Mouse (Mus musculus): Measurements from ENCODE around the gene Elmo1. TPM values are rescaled to one million over a fixed set of nuclear protein-coding genes. Genes with fewer than 3 reads are reported as not detected.
A peak's percentile ranks its signal among the peaks of the same experiment; 100 is the strongest.

The Elmo1 gene
- total RNA-seq, 2 experiments from 2014 or later: 46.6 to 46.9 TPM

DNA sequence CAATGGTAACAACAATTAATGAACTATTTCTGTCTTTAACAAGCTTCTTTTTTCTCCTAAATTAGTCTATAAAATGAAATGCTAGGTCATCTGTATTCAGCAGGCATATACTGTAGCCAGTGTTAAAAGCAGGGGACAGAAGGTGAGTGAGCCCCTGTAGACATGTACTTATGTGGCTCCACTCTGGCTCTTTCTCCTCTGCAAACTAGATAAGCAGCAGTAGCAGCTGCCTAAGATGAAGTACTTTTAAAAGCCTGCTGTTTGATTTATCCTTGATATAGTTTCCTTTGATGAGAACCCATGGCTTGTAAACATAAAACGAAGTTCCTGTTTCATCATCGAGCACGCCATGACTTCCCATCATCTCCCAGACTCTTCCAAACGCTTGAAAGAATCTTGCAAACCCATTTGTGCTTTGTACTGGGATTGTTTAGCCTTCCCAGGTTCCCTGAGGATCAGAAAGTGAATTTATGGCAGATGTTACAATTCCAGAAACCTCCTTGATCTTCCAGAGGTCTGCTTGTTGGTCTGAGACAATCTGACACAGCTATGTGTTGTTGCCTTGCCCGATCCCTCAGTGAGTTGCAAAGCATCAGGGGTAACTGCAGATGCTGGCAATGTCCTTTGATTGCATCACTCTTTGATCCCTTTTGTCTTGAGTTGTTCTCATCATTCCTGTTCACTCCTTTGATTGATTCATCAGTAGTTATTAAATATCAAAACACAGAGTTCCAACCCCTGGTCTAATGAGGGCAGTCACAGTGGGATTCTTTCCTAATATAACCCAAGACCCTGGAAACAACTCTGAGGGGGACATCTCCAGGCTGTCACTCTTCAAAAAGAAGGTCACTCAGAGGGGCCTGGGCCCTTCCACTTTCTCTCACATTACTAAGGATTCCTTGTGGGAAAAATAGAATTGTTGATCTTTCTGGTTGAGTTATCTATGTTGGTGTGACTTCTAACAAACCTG, 326.6 kb downstream of the Elmo1 start:
- DNase-seq: no peak
- intact Hi-C loops (cut with DNase I): no loop called here

GRCm38 (mm10) chr13:20430998-20431397, 340.6 kb downstream of the Elmo1 start:
- intact Hi-C loops (cut with DNase I): no loop called here
- DNase-seq: no peak

- DNase-seq: no peak
- intact Hi-C loops (cut with DNase I): no loop called here
Measured at GRCm38 (mm10) chr13:20433221-20433858, 342.9 kb downstream of the Elmo1 start.

DNA sequence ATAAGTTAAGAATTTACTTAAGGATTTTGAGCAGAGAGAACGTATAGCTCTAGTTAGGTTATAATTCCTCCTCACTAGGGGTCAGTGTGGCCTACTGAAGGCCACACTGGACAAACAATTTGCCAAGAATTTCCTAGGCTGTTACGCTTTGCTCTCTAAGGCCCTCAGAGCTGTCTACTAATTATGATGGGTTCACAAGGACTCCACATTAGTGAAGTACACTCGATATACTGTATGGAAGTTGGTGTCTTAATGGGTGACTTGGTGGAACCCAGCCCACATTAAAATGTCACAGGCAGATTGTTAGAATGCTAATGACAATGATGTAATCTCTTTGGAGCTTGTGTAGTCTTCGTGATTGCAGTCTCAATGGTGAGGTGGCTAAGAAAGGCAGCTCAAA, 343.7 kb downstream of the Elmo1 start:
- intact Hi-C loops (cut with DNase I): no loop called here
- DNase-seq: no peak

DNA sequence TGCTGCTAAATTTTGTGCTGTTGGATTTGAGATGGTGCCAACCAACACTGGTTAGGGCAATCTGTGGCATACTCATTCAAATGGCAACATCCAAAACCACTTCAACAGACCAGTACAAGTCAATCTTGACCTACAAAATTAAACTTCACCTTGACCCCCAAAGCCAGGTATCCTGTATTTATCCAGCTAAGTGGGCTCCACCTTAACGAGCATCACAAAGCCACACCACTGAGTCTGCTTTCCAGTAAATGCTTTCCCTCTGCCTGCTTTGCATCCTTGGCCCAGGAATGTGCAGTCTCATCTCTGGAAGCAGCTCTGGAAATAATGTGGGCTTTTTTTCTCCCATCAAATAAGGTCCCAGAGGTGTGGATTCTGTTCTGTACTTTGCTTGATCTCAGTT, 349.1 kb downstream of the Elmo1 start:
- no peak for DNase-seq
- intact Hi-C loops (cut with DNase I): no loop called here

GRCm38 (mm10) chr13:20450831-20451353, 360.5 kb downstream of the Elmo1 start:
- DNase-seq: no peak
- intact Hi-C loops (cut with DNase I): no loop called here

GRCm38 (mm10) chr13:20454357-20454756, 364.0 kb downstream of the Elmo1 start:
- intact Hi-C loops (cut with DNase I): no loop called here
- no peak for DNase-seq

DNA sequence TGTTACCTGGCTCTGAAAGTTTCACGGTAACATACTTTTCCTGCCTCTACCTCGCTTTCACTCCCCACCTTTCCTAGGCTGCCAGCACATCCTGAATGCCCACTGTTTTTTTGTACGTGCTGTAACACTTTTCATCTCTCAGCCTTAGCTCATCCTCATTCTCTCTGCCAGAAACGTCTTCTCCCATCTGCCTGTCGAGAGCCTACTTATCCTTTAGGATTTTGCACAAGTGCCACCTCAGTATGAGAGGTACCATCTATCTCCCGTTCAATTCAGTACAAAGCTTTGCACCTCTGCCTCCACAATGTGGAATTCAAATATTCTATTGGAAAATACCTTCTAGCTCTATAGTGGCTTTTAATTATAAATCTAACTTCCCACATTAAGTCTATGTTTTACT, 369.7 kb downstream of the Elmo1 start:
- DNase-seq: no peak

GRCm38 (mm10) chr13:20461616-20462015, 371.2 kb downstream of the Elmo1 start:
- intact Hi-C loops (cut with DNase I): no loop called here
- DNase-seq: no peak

More for the DNA sequence above, 369.7 kb downstream of the Elmo1 start:
- intact Hi-C loops (cut with DNase I): no loop called here

GRCm38 (mm10) chr13:20464161-20464560, 373.8 kb downstream of the Elmo1 start:
- no peak for DNase-seq
- intact Hi-C loops (cut with DNase I): no loop called here

- intact Hi-C loops (cut with DNase I): no loop called here
- DNase-seq: no peak
Measured at GRCm38 (mm10) chr13:20467381-20467780, 377.0 kb downstream of the Elmo1 start.

DNA sequence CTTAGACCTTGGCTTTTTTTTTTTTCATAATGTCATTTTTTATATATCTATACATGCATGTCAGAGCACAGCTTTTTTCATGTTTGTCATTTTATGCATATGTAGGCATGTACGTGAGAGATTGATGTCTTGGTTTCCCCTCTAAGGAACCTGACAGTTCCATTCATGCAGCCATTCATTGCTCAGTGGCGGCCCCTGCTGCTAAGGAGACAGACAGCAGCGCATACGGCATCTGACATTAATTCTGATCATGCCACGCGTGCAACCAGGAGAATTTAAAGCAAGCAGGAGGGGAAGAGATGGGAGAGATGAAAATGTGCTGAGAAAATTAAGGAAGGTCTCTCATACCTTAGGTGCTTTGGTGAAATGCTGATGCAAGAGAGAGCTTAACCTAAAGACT, 381.3 kb downstream of the Elmo1 start:
- intact Hi-C loops (cut with DNase I): loop anchor here (5.0 kb wide), 2 partner anchors 159 to 566 kb away; no protein-coding TSS in a partner anchor
- peak; percentile 85 for DNase-seq

DNA sequence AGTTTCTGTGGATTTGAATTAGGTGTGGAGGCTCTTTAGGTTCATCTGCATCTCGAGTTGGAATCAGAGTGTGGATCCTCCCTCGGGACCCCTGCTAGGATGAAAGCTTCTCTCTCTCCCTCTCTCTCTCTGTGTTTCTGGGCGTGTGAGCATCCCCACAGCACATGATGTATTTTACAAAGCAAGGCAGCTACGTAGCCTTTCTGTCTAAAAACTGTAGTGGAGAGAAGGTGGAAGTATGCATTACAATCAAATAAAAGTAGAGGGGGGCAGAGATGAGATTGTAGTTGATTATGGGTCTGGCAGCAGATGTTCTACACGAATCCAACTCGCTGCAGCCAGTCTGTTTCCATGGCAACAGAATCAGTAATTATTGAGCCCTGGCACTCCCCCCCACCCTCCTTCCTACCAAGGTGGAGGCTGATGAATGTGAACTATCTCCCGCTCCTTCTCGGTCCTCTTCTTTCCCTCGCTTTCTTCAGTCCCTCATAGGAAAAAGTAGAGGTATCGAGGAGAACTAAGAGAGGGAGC, 382.0 kb downstream of the Elmo1 start:
- intact Hi-C loops (cut with DNase I): loop anchor here (5.0 kb wide), 2 partner anchors 160 to 565 kb away; no protein-coding TSS in a partner anchor
- peak; percentile 77 for DNase-seq

DNA sequence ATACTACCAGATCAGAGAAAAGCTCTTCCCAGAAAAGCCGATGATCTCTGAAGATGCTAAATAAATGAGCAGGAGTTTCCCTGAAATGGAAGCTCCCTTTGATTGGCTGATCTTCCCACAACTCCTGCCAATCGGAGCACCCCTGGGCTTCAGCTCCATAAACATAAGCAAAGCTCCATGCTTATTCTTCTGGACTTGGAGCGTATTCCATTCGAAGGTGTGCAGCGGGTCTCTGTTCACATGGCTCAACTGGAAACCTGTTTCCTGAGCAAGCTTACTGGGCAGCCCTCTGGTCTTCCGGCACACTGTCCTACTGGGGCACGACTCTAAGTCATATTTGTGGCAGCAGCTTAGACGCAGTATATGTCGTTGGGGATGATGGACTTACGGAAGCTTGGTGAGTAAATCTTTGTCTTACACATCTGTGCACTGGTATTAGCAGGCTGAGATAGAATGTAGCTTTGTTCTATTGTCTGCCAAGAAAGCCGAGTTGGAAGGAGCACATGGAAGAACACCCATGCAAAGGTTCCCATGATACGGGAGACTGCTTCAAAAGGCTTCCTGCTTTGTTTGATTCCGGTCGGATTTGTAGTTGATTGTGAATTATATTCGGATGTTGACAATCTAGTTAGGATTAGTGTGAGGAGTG, 382.6 kb downstream of the Elmo1 start:
- intact Hi-C loops (cut with DNase I): loop anchor here (5.0 kb wide), 2 partner anchors 161 to 564 kb away; no protein-coding TSS in a partner anchor
- peak; percentile 61 for DNase-seq

- no peak for DNase-seq
- intact Hi-C loops (cut with DNase I): loop anchor here (5.0 kb wide), 2 partner anchors 161 to 564 kb away; no protein-coding TSS in a partner anchor
Measured at GRCm38 (mm10) chr13:20473641-20474078, 383.3 kb downstream of the Elmo1 start.

DNA sequence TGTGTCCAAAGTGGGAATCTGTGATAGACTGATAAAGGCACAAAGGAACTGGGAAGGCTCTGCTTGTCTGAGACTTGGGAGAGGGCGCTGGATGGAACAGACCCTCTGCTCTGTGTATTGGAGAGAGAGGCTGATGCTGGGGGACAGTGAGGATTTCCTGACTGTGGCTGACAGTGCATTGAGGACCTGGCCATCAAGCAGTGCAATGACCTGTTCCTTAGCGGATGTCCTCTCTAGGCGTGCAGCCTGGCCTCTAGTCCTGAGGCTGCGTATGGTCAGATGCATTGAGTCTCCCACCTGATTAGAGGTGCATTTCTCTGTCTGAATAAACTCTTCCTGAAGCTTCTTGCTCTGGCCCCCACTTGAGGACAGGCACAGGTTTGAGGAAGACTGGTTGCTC, 384.2 kb downstream of the Elmo1 start:
- DNase-seq: no peak
- intact Hi-C loops (cut with DNase I): loop anchor here (5.0 kb wide), 2 partner anchors 162 to 563 kb away; no protein-coding TSS in a partner anchor

DNA sequence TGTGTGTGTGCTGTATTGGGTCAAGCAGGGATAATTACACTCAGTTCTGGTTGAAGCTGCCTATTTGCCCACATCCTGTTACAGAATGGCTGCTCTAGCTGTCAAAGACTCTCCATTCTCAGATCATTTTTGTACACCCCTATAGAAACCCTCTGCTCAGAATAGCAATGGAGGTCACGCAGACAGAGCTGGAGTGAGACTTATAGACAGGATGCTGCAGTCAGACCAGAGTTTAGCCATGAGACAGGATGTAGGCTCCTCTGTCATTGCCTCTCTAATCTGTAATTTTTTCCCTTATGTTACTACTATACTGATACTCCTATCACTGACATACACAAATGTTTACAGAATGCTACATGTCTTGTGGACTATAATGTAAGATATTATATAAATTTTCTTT, 391.4 kb downstream of the Elmo1 start:
- intact Hi-C loops (cut with DNase I): no loop called here

GRCm38 (mm10) chr13:20489110-20489509, 398.7 kb downstream of the Elmo1 start:
- intact Hi-C loops (cut with DNase I): no loop called here

More for the DNA sequence above, 391.4 kb downstream of the Elmo1 start:
- no peak for DNase-seq

GRCm38 (mm10) chr13:20489698-20490417, 399.5 kb downstream of the Elmo1 start:
- intact Hi-C loops (cut with DNase I): no loop called here
- DNase-seq: no peak

More at GRCm38 (mm10) chr13:20489110-20489509, 398.7 kb downstream of the Elmo1 start:
- DNase-seq: no peak
